8 mouse cellular contexts compared by ENCODE assay signal in genomic region chr6:14207509-14207908, GRCm38 (mm10).
DNase-seq lines count a peak whose midpoint lies in the region; ATAC-seq and TF ChIP-seq lines count a peak whose summit lies in the region.

No protein-coding gene starts in this region.

- H3K4me3 ChIP-seq in heart, adult 2 months, result no peak overlapping the region
- H3K4me3 ChIP-seq in heart, embryonic 10.5 days, result no peak overlapping the region
- H3K4me3 ChIP-seq in hindbrain, postnatal 0 days (ENCODE audit: low read length), result no peak overlapping the region
- H3K4me3 ChIP-seq in midbrain, embryonic 15.5 days, result no peak overlapping the region

- no peaks in the 10 kb centered on the region for H3K36me3 ChIP-seq in heart, adult 2 months (ENCODE audit: control insufficient read depth, insufficient read depth, low read length)
- H3K36me3 ChIP-seq in heart, embryonic 10.5 days, result no peaks in the 10 kb centered on the region
- no peaks in the 10 kb centered on the region for H3K36me3 ChIP-seq in hindbrain, postnatal 0 days (ENCODE audit: insufficient read depth, low read length)
- no peaks in the 10 kb centered on the region for H3K36me3 ChIP-seq in midbrain, embryonic 15.5 days (replicated peaks)

- no peak overlapping the region for H3K9ac ChIP-seq in heart, adult 2 months (ENCODE audit: low read depth, low read length)
- no peak overlapping the region for H3K9ac ChIP-seq in hindbrain, postnatal 0 days (replicated peaks; ENCODE audit: low read length)
- no peak overlapping the region for H3K9ac ChIP-seq in midbrain, embryonic 15.5 days

- no peaks in the 10 kb centered on the region for H3K27me3 ChIP-seq in heart, adult 2 months (ENCODE audit: control insufficient read depth, insufficient read depth, low read length)
- no peaks in the 10 kb centered on the region for H3K27me3 ChIP-seq in heart, embryonic 10.5 days (ENCODE audit: insufficient read depth, poor library complexity, severe bottlenecking)
- no peaks in the 10 kb centered on the region for H3K27me3 ChIP-seq in hindbrain, postnatal 0 days (ENCODE audit: insufficient read depth, low read length)
- H3K27me3 ChIP-seq in midbrain, embryonic 15.5 days (replicated peaks), result no peaks in the 10 kb centered on the region

- no peaks in the 10 kb centered on the region for H3K79me2 ChIP-seq in heart, adult 2 months (replicated peaks; ENCODE audit: control insufficient read depth, insufficient read depth, low read length)

- H3K9me3 ChIP-seq in heart, embryonic 10.5 days, result no peaks in the 10 kb centered on the region
- H3K9me3 ChIP-seq in hindbrain, postnatal 0 days (ENCODE audit: low read length), result no peaks in the 10 kb centered on the region
- H3K9me3 ChIP-seq in midbrain, embryonic 15.5 days, result no peaks in the 10 kb centered on the region

- TF ChIP-seq EP300 in heart, adult 2 months (IDR thresholded peaks at IDR 0.05; ENCODE audit: insufficient read depth, low read depth, low read length), result no peak

- no peak for TF ChIP-seq POLR2A in heart, adult 2 months (IDR thresholded peaks at IDR 0.05; ENCODE audit: insufficient read depth, low read depth, low read length)

- no peaks in the 10 kb centered on the region for H3K4me1 ChIP-seq in heart, adult 2 months (ENCODE audit: control insufficient read depth, insufficient read depth, low read length)
- H3K4me1 ChIP-seq in heart, embryonic 10.5 days, result no peaks in the 10 kb centered on the region
- no peaks in the 10 kb centered on the region for H3K4me1 ChIP-seq in hindbrain, postnatal 0 days (ENCODE audit: insufficient read depth, low read length)
- H3K4me1 ChIP-seq in midbrain, embryonic 15.5 days, result no peaks in the 10 kb centered on the region

- intact Hi-C loops in heart, adult 2 months (cut with DNase I), result loop anchor here (5.0 to 10.0 kb wide), 3 partner anchors 295 to 633 kb away; no protein-coding TSS in a partner anchor

- H3K27ac ChIP-seq in heart, adult 2 months, result no peak overlapping the region
- H3K27ac ChIP-seq in heart, embryonic 10.5 days, result no peak overlapping the region
- H3K27ac ChIP-seq in hindbrain, postnatal 0 days, result no peak overlapping the region
- no peak overlapping the region for H3K27ac ChIP-seq in midbrain, embryonic 15.5 days

- H3K4me2 ChIP-seq in hindbrain, postnatal 0 days (ENCODE audit: low read depth, low read length), result no peak overlapping the region
- no peak overlapping the region for H3K4me2 ChIP-seq in midbrain, embryonic 15.5 days

- ATAC-seq in hindbrain, postnatal 0 days, result peak; percentile 70; the same call in 1 of the 2 replicates
- ATAC-seq in midbrain, embryonic 15.5 days (replicated peaks), result peak; percentile 79

- peak in 1 of 2 experiments; percentile 29 for DNase-seq in heart, adult 2 months
- DNase-seq in heart, embryonic 10.5 days (ENCODE audit: low spot score), result no peak
- DNase-seq in adrenal gland, adult 18-20 months (ENCODE audit: low spot score in 2 of 2), result peak; percentile 39 to 45
- peak; percentile 70 for DNase-seq in embryo, embryonic 11 days
- peak; percentile 70 for DNase-seq in hindbrain, postnatal 0 days (ENCODE audit: low spot score)
- DNase-seq in left cerebral cortex, adult 8-10 months (ENCODE audit: low spot score in 2 of 2), result peak; percentile 7 to 28
- DNase-seq in telencephalon, adult 2 months (ENCODE audit: low read depth, low spot score), result peak; percentile 17

- peak; percentile 68 for TF ChIP-seq CTCF in heart, adult 2 months (IDR thresholded peaks at IDR 0.05)
- peak; percentile 81 for TF ChIP-seq CTCF in hindbrain, postnatal 0 days (IDR thresholded peaks at IDR 0.05; ENCODE audit: low read depth)

- 14% methylated on average over 2 of the region's 2 CpGs for WGBS in heart, adult 2 months
- 11% methylated on average over 2 of the region's 2 CpGs for WGBS in heart, embryonic 10.5 days
- whole genome bisulfite sequencing in hindbrain, postnatal 0 days, result 16% methylated on average over 2 of the region's 2 CpGs
- 14% methylated on average over 2 of the region's 2 CpGs for WGBS in midbrain, embryonic 15.5 days
